Mouse (Mus musculus): ENCODE measurements around the gene Miox. TPM values are rescaled to one million over a fixed set of nuclear protein-coding genes. Genes with fewer than 3 reads are reported as not detected.

The Miox gene
- total RNA-seq, 2 experiments from 2014 or later = not detected

- no peak for DNase-seq
These were observed 18.1 kb upstream of the Miox start for GRCm38 (mm10) chr15:89316146-89316545.

- DNase-seq = no peak
These were observed 12.9 kb upstream of the Miox start for GRCm38 (mm10) chr15:89321264-89321663.

GRCm38 (mm10) chr15:89322670-89323522 lies 11.3 kb upstream of the Miox start, which contains the start of gene Adm2:
TSS of gene Adm2 (plus strand) at chr15:89322720.
- no peak for DNase-seq

- DNase-seq = no peak
These were observed 10.5 kb upstream of the Miox start for GRCm38 (mm10) chr15:89323656-89324055.

GRCm38 (mm10) chr15:89326441-89326840 lies 7.8 kb upstream of the Miox start:
- DNase-seq = no peak

GRCm38 (mm10) chr15:89334774-89335537 lies 758 bp downstream of the Miox start:
- DNase-seq = no peak

- DNase-seq = no peak
These were observed 2.2 kb downstream of the Miox start for GRCm38 (mm10) chr15:89336422-89336821.

GRCm38 (mm10) chr15:89339696-89340095 lies 5.5 kb downstream of the Miox start:
- no peak for DNase-seq

- DNase-seq = no peak
These were observed 5.9 kb downstream of the Miox start for GRCm38 (mm10) chr15:89340136-89340535.

- DNase-seq = no peak
These were observed 7.5 kb downstream of the Miox start for GRCm38 (mm10) chr15:89341678-89342077.

GRCm38 (mm10) chr15:89343325-89343724 lies 9.1 kb downstream of the Miox start:
- DNase-seq = no peak

- DNase-seq = no peak
These were observed 16.2 kb downstream of the Miox start for GRCm38 (mm10) chr15:89350447-89350846.

GRCm38 (mm10) chr15:89351302-89351701 lies 17.1 kb downstream of the Miox start:
- no peak for DNase-seq

GRCm38 (mm10) chr15:89352054-89352453 lies 17.9 kb downstream of the Miox start:
- no peak for DNase-seq

GRCm38 (mm10) chr15:89352795-89353194 lies 18.6 kb downstream of the Miox start:
- no peak for DNase-seq

- DNase-seq = no peak
These were observed 19.6 kb downstream of the Miox start for GRCm38 (mm10) chr15:89353837-89354236.

GRCm38 (mm10) chr15:89354455-89354854 lies 20.3 kb downstream of the Miox start:
- no peak for DNase-seq

GRCm38 (mm10) chr15:89355241-89356187 lies 21.3 kb downstream of the Miox start, which contains the start of the genes Lmf2 and Ncaph2:
TSS of gene Lmf2 (minus strand) at chr15:89355659.
TSS of gene Ncaph2 (plus strand) at chr15:89355719.
- peak; percentile 93 to 95 for DNase-seq

- DNase-seq = peak in 1 of 2 experiments; percentile 52
These were observed 22.2 kb downstream of the Miox start for GRCm38 (mm10) chr15:89356372-89356771.

- no peak for DNase-seq
These were observed 24.6 kb downstream of the Miox start for GRCm38 (mm10) chr15:89358784-89359183.

- DNase-seq = no peak
These were observed 28.9 kb downstream of the Miox start for GRCm38 (mm10) chr15:89363051-89363450.

GRCm38 (mm10) chr15:89365141-89365551 lies 30.9 kb downstream of the Miox start:
- no peak for DNase-seq
